Mouse (Mus musculus) frontal cortex, postnatal 14 days (tissue): ENCODE results near the gene Tspan3.
A peak's percentile ranks its signal among the peaks of the same experiment; 100 is the strongest.

Source experiments
- DNase-seq, 2 experiments: peaks; one replicate each; pipeline ENCODE4 v3.0.0; 2022; ENCODE audit warnings: low spot score in 2 of 2

The Tspan3 gene

DNA sequence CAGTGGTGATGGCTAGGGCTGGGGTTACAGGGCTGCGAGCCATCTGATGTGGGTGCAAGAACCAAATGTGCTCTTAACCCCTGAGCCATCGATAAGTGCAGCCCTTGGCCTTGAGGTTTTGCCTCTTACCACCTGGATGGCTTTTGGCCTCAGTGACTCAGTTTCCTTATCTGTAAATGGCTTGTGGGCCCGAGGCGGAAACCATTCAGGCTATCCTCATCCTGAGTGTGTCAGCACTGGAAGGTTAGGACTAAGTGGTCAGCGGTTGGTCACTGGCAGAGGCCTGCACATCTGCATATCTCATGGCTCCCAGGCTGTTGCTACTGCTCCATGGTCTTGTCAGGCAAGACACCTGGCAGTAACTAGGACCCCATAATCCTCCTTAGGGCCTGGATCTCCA lies 47.2 kb downstream of the Tspan3 start:
- no peak for DNase-seq

GRCm38 (mm10) chr9:56108174-56108573 lies 57.1 kb downstream of the Tspan3 start:
- no peak for DNase-seq

GRCm38 (mm10) chr9:56107527-56107926 lies 57.8 kb downstream of the Tspan3 start:
- no peak for DNase-seq

- no peak for DNase-seq
Measured at GRCm38 (mm10) chr9:56106274-56107072, 58.8 kb downstream of the Tspan3 start.

GRCm38 (mm10) chr9:56104921-56105320 lies 60.4 kb downstream of the Tspan3 start:
- DNase-seq = no peak

DNA sequence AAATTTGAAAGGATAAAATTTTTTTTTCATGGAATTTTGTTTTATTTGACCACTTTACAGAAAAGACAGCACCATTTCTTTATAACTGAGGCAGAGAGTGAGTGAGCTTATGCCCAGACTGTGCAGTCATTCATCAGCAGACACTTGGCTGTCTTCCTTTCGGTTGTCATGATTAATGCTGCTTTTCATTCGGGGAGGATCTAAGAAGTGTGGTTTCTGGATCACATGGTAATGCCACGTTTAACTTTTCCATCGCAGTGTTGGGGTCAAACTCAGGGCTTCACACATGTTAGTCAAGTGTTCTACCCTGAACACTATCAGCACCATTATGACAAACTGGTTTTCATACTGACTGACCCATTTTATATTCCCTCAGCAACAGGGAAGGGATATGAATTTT lies 64.3 kb downstream of the Tspan3 start:
- DNase-seq = no peak

- no peak for DNase-seq
Measured at GRCm38 (mm10) chr9:56100041-56100522, 65.2 kb downstream of the Tspan3 start.

GRCm38 (mm10) chr9:56097584-56098298 lies 67.5 kb downstream of the Tspan3 start:
- no peak for DNase-seq

GRCm38 (mm10) chr9:56092102-56092501 lies 73.2 kb downstream of the Tspan3 start:
- no peak for DNase-seq

- no peak for DNase-seq
Measured at GRCm38 (mm10) chr9:56090546-56091225, 74.6 kb downstream of the Tspan3 start.

DNA sequence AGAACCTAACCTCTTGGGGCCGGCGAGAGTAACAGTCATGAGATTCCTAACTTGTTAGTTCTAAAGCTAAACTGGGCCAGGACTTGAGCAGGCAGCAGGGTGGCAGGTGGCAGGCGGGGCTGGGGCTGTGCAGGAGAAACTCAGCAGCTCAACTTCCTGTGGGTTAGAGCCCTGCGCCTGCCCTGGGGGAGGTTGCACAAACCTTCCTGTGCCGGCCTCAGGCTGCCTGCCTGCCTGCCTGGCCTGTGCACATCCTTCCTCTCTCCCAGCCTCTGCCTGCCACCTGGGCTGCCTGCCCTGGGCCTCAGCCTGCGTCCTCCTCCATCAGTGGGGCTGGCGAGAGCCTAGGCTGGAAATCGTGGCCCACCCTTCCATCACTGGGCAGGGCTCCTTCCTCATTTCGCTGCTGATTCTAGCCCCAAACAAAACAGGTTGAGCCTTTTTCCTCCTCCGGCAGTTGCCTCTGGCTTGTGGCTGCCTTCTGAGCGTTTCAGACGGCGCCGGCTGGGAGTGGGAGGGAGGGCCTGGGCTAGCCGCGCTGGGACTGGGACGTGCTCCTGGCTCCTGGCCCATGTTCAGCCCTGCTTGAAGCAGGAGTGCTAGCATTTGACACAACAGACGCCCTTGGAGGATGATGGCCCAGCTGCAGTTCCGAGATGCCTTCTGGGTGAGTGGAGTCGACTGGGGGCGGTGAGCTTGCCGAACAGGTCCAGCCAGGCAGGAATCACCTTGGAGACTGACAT lies 75.3 kb downstream of the Tspan3 start, which contains the start of gene Pstpip1:
TSS of gene Pstpip1 (plus strand) at position 185 of the 743 bp plus-strand sequence.
- DNase-seq = peak in 1 of 2 experiments; percentile 31

DNA sequence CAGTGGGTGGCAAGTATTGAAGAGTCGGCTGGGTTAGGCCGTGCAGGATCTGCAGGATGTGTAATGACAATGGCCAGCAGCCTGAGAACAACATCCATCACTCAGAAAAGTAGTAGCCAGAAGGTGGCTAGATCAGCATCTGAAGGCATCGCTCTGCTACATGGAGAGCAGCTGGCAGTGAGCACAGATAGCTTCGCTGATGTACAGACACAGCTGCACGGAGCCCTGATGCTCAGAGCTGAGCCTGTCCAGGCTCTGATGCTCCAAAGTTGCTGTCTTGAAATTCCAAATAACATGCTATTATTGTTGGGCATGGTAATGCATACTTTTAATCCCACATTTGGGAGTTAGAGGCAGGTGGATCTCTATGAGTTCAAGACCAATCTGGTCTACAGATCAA lies 78.8 kb downstream of the Tspan3 start:
- DNase-seq = no peak
